17 mouse cellular contexts compared by ENCODE assay signal in genomic region chr12:33206300-33206699, GRCm38 (mm10).
"Had no signal": no experiment of that assay in that cellular context is flagged by ENCODE, and none has a peak within 500 bp of the region (broad histone marks: within the 10 kb centered on the region; RNA-seq: fewer than 3 reads in every experiment).

No protein-coding gene starts in this region.

- H3K4me1 ChIP-seq: stomach, embryonic 15.5 days had no signal

- H3K27ac ChIP-seq: lung, embryonic 15.5 days; macrophage; midbrain, embryonic 13.5 days; midbrain, embryonic 15.5 days; neural tube, embryonic 12.5 days; stomach, embryonic 15.5 days; stomach, postnatal 0 days had no signal

- ATAC-seq: lung, postnatal 0 days; midbrain, embryonic 13.5 days; midbrain, embryonic 15.5 days had no signal

- H3K27me3 ChIP-seq: lung, embryonic 15.5 days; megakaryocyte, embryonic 14.5 days; midbrain, embryonic 13.5 days; midbrain, embryonic 15.5 days; neural tube, embryonic 12.5 days; stomach, embryonic 15.5 days had no signal

- DNase-seq: lung, adult 2 months; lung, postnatal 14 days; lung, postnatal 36 days; right cerebral cortex, postnatal 14 days; thymus, adult 2 months; thymus, postnatal 25 days; thymus, postnatal 4 days had no signal

- H3K36me3 ChIP-seq: lung, embryonic 15.5 days; midbrain, embryonic 13.5 days; midbrain, embryonic 15.5 days; neural tube, embryonic 12.5 days; stomach, embryonic 15.5 days had no signal

- H3K9me3 ChIP-seq: lung, embryonic 15.5 days; megakaryocyte, embryonic 14.5 days; midbrain, embryonic 13.5 days; midbrain, embryonic 15.5 days; neural tube, embryonic 12.5 days; stomach, embryonic 15.5 days had no signal

- H3K9ac ChIP-seq: lung, embryonic 15.5 days; midbrain, embryonic 13.5 days; midbrain, embryonic 15.5 days; neural tube, embryonic 12.5 days; stomach, embryonic 15.5 days had no signal

- H3K4me3 ChIP-seq: lung, embryonic 15.5 days; megakaryocyte, embryonic 14.5 days; midbrain, embryonic 13.5 days; midbrain, embryonic 15.5 days; neural tube, embryonic 12.5 days; stomach, embryonic 15.5 days had no signal

- H3K4me2 ChIP-seq: lung, embryonic 15.5 days; midbrain, embryonic 11.5 days; midbrain, embryonic 13.5 days; midbrain, embryonic 15.5 days; neural tube, embryonic 12.5 days; stomach, embryonic 15.5 days had no signal
